ENCODE assay signal across 14 mouse cellular contexts in the genomic region with DNA sequence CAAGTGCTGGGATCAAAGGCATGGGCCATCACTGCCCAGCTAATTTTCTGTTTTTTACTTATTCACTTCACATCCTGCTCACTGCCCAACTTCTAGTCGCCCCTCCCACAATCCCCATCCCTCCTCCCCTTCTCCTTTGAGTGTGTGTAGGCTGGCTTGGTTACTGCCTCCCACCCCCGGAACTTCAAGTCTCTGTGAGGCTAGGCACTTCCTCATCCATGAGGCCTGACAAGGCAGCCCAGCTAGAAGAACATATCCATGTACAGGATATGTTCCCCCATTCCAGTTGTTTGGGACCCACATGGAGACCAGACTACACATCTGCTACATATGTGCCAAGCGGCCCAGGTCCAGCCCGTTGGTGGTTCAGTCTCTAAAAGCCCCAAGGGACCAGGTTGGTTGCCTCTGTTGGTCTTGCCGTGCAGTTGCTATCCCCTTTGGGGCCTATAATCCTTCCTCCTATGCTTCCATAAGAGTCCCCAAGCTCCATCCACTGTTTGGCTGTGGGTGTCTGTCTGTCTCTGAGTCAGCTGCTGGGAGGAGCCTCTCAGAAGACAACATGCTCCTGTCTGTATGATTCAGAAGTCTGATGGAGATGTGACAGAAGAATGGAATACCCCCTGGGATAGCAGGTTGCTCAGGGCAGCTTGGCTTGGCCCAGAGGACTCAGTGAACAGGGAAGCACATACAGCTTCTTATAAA.
DNase-seq lines count a peak whose midpoint lies in the region; ATAC-seq and TF ChIP-seq lines count a peak whose summit lies in the region.
"Had no signal": no experiment of that assay in that cellular context is flagged by ENCODE, and none has a peak within 500 bp of the region (broad histone marks: within the 10 kb centered on the region; RNA-seq: fewer than 3 reads in every experiment).

No protein-coding gene starts in this region.

- no peaks in the 10 kb centered on the region for H3K27me3 ChIP-seq in liver, embryonic 15.5 days
- no peaks in the 10 kb centered on the region for H3K27me3 ChIP-seq in liver, embryonic 12.5 days (replicated peaks)
- no peaks in the 10 kb centered on the region for H3K27me3 ChIP-seq in lung, postnatal 0 days (replicated peaks; ENCODE audit: insufficient read depth, low read length)
- H3K27me3 ChIP-seq: lung, embryonic 15.5 days had no signal

- H3K4me3 ChIP-seq in liver, embryonic 15.5 days (replicated peaks) = no peak overlapping the region
- H3K4me3 ChIP-seq in liver, embryonic 12.5 days = no peak overlapping the region
- H3K4me3 ChIP-seq in lung, postnatal 0 days (ENCODE audit: low read depth, low read length) = no peak overlapping the region
- H3K4me3 ChIP-seq: erythroblast, embryonic 14.5 days; lung, embryonic 15.5 days had no signal

- H3K4me2 ChIP-seq in liver, embryonic 15.5 days = 0 out of 2 replicates have a peak overlapping the region, but pooled peaks have one; percentile 2
- no peak overlapping the region for H3K4me2 ChIP-seq in liver, embryonic 12.5 days
- H3K4me2 ChIP-seq in lung, postnatal 0 days (replicated peaks; ENCODE audit: low read depth, low read length) = no peak overlapping the region
- H3K4me2 ChIP-seq: lung, embryonic 15.5 days had no signal

- no peak overlapping the region for H3K9ac ChIP-seq in liver, embryonic 15.5 days
- no peak overlapping the region for H3K9ac ChIP-seq in liver, embryonic 12.5 days
- H3K9ac ChIP-seq in lung, postnatal 0 days (replicated peaks; ENCODE audit: low read depth) = no peak overlapping the region
- H3K9ac ChIP-seq: lung, embryonic 15.5 days had no signal

- no peak for TF ChIP-seq EP300 in lung, postnatal 0 days (IDR thresholded peaks at IDR 0.05)

- H3K9me3 ChIP-seq in liver, embryonic 15.5 days (replicated peaks) = no peaks in the 10 kb centered on the region
- H3K9me3 ChIP-seq in liver, embryonic 12.5 days (replicated peaks) = no peaks in the 10 kb centered on the region
- H3K9me3 ChIP-seq in lung, postnatal 0 days (ENCODE audit: low read length) = no peaks in the 10 kb centered on the region
- H3K9me3 ChIP-seq: lung, embryonic 15.5 days had no signal

- 56% methylated on average over 5 of the region's 5 CpGs for WGBS in liver, embryonic 15.5 days (ENCODE audit: insufficient replicate concordance)
- 60% methylated on average over 5 of the region's 5 CpGs for whole genome bisulfite sequencing in liver, embryonic 12.5 days (ENCODE audit: insufficient replicate concordance)
- 73% methylated on average over 5 of the region's 5 CpGs for WGBS in lung, postnatal 0 days

- intact Hi-C loops in left cerebral cortex, postnatal 14 days (cut with DNase I) = no loop called here

- DNase-seq in CD4-positive, CD25-positive, alpha-beta regulatory T cell, adult 2 months (ENCODE audit: low read depth, low spot score) = peak; percentile 63
- DNase-seq in gastrocnemius, adult 18-20 months (ENCODE audit: low spot score) = no peak
- DNase-seq in left cerebral cortex, postnatal 14 days (ENCODE audit: low spot score in 2 of 2) = no peak
- DNase-seq in lung, postnatal 0 days (ENCODE audit: low spot score) = no peak
- DNase-seq: heart, postnatal 10 days; kidney, adult 18-20 months; left cerebral cortex, postnatal 4 days had no signal

- ATAC-seq in liver, embryonic 15.5 days (ENCODE audit: insufficient read depth) = no peak
- ATAC-seq in liver, embryonic 12.5 days = no peak
- peak; percentile 37 to 66; a peak in 2 of 4 replicates for ATAC-seq in hematopoietic stem cell, adult 5-6 weeks (replicated peaks in 1 of 2; ENCODE audit: insufficient read depth in 1 of 2, low FRiP score in 2 of 2, low TSS enrichment in 1 of 2, low read depth in 1 of 2, poor library complexity in 2 of 2, severe bottlenecking in 2 of 2)
- ATAC-seq in neutrophil, adult 5-6 weeks (ENCODE audit: extremely low read depth, insufficient number of reproducible peaks, low FRiP score, poor library complexity, severe bottlenecking) = peak; percentile 80
- ATAC-seq in lung, postnatal 0 days = no peak
- ATAC-seq: midbrain, embryonic 16.5 days had no signal

- H3K27ac ChIP-seq in liver, embryonic 15.5 days (replicated peaks) = no peak overlapping the region
- H3K27ac ChIP-seq in liver, embryonic 12.5 days = no peak overlapping the region
- no peak overlapping the region for H3K27ac ChIP-seq in lung, postnatal 0 days (ENCODE audit: low read length)
- H3K27ac ChIP-seq: lung, embryonic 15.5 days had no signal

- no peak for TF ChIP-seq CTCF in lung, postnatal 0 days (IDR thresholded peaks at IDR 0.05)

- H3K36me3 ChIP-seq in liver, embryonic 15.5 days (replicated peaks) = no peaks in the 10 kb centered on the region
- H3K36me3 ChIP-seq in liver, embryonic 12.5 days = no peaks in the 10 kb centered on the region
- no peaks in the 10 kb centered on the region for H3K36me3 ChIP-seq in lung, postnatal 0 days (ENCODE audit: insufficient read depth, low read length)
- H3K36me3 ChIP-seq: lung, embryonic 15.5 days had no signal

- no peaks in the 10 kb centered on the region for H3K4me1 ChIP-seq in liver, embryonic 15.5 days (replicated peaks)
- peaks cover 5% of the 10 kb centered on the region; the same call in 1 of the 2 replicates for H3K4me1 ChIP-seq in liver, embryonic 12.5 days
- no peaks in the 10 kb centered on the region for H3K4me1 ChIP-seq in lung, postnatal 0 days (ENCODE audit: insufficient read depth, low read depth, low read length)
- H3K4me1 ChIP-seq: lung, embryonic 15.5 days had no signal

Comparison
In these comparisons a context has a peak if more than half of its experiments do, and no peak if none do; other contexts are left out.
1. ATAC-seq: peak in hematopoietic stem cell, adult 5-6 weeks (2 of 2) and neutrophil, adult 5-6 weeks (single experiment); none in liver, embryonic 15.5 days (single experiment), liver, embryonic 12.5 days (single experiment) and lung, postnatal 0 days (single experiment).